Mouse (Mus musculus): ENCODE results near the gene Trabd2b. TPM values are rescaled to one million over a fixed set of nuclear protein-coding genes. Genes with fewer than 3 reads are reported as not detected.
A peak's percentile ranks its signal among the peaks of the same experiment; 100 is the strongest.

Trabd2b gene
- polyA plus RNA-seq, 1 experiment from 2014 or later = 0.65 TPM

DNA sequence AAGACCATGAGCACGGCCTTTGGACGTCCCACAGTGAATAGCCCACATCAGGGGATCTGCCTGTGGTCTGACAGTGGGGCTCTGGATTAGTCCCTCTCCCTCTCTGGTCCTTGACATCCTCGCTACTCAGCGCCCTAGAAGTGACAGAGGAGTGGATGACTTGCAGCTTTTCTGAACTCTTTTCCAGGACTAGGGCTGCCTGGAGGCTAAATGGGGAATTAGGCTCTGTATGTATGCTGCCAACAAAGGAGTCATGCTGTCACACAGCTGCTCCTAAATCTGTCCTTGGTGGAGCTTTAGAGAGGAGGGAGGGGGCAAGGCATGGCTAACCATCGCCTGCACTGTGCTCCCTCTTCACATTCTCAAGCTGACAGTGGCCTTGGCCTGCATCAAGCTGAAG, 53.1 kb downstream of the Trabd2b start:
- H3K9ac ChIP-seq = no peak overlapping the region
- H3K4me2 ChIP-seq = no peak overlapping the region
- 20% methylated on average over 5 of the region's 5 CpGs for WGBS
- H3K36me3 ChIP-seq (replicated peaks) = no peaks in the 10 kb centered on the region
- no peaks in the 10 kb centered on the region for H3K27me3 ChIP-seq (replicated peaks)
- H3K4me3 ChIP-seq = no peak overlapping the region
- no peak overlapping the region for H3K27ac ChIP-seq
- no peaks in the 10 kb centered on the region for H3K9me3 ChIP-seq
- ATAC-seq (replicated peaks) = peak; percentile 14; the same call in 1 of the 2 replicates
- H3K4me1 ChIP-seq = no peaks in the 10 kb centered on the region

GRCm38 (mm10) chr4:114460401-114460800, 53.9 kb downstream of the Trabd2b start:
- Histone ChIP-seq H3K27me3 (replicated peaks) (no peaks in the 10 kb centered on the region), H3K9ac (no peak overlapping the region), H3K4me3 (no peak overlapping the region), H3K9me3 (no peaks in the 10 kb centered on the region), H3K4me2 (no peak overlapping the region), H3K4me1 (no peaks in the 10 kb centered on the region), H3K27ac (no peak overlapping the region), H3K36me3 (replicated peaks) (no peaks in the 10 kb centered on the region)
- 76% methylated on average over 5 of the region's 5 CpGs for WGBS
- no peak for ATAC-seq (replicated peaks)

DNA sequence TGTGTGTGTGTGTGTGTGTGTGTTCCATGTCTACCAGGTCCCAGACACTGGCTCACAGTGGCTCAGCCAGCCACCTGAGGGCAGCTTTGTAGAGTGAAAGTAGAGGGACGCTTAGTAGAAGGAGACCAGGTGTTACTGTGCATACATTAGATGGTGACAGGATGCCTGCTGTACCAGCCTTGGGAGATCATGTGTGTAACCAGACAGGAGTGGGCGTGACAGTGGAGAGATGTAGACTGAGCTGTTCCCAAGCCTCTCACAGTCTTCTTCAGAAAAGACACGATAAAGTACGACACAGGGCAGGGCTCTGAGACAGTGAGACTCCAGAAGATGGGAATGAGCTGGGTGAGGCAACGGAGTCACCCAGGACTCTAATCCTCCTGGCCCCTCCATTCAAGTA, 54.6 kb downstream of the Trabd2b start:
- H3K36me3 ChIP-seq (replicated peaks) = no peaks in the 10 kb centered on the region
- H3K27ac ChIP-seq = no peak overlapping the region
- H3K4me3 ChIP-seq = no peak overlapping the region
- H3K4me2 ChIP-seq = no peak overlapping the region
- ATAC-seq (replicated peaks) = no peak
- no peaks in the 10 kb centered on the region for H3K9me3 ChIP-seq
- H3K9ac ChIP-seq = no peak overlapping the region
- H3K4me1 ChIP-seq = no peaks in the 10 kb centered on the region
- no peaks in the 10 kb centered on the region for H3K27me3 ChIP-seq (replicated peaks)
- WGBS = 63% methylated on average over 5 of the region's 5 CpGs

DNA sequence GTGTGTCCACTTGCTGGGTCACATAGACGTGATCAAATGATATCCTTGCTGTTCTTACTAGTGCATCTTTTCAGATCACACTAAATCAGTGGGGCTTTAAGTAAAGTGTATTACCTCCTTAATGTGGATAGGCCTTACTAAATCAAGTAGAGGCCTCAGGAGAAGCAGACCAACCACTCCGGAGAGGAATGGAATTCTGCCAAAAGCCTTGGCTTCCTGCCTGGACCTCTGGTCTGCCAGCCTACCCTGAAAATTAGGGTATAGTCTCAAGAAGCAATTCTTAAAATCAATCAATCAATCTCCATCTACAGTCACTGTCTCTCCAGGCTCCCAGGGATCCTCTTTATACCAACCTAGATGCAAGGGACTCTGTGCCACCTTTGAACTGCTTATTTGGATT, 59.1 kb downstream of the Trabd2b start:
- no peaks in the 10 kb centered on the region for H3K27me3 ChIP-seq (replicated peaks)
- ATAC-seq (replicated peaks) = no peak
- WGBS = 55% methylated on average over 2 of the region's 2 CpGs

GRCm38 (mm10) chr4:114467371-114468094, 61.0 kb downstream of the Trabd2b start:
- Histone ChIP-seq H3K27me3 (replicated peaks) (no peaks in the 10 kb centered on the region), H3K9me3 (no peaks in the 10 kb centered on the region), H3K4me3 (no peak overlapping the region), H3K36me3 (replicated peaks) (no peaks in the 10 kb centered on the region), H3K4me1 (peaks cover 2% of the 10 kb centered on the region; the same call in 1 of the 2 replicates), H3K9ac (no peak overlapping the region), H3K4me2 (no peak overlapping the region), H3K27ac (no peak overlapping the region)
- 50% methylated on average over 6 of the region's 6 CpGs for WGBS
- ATAC-seq (replicated peaks) = no peak; the same call in 1 of the 2 replicates

More for the DNA sequence above, 59.1 kb downstream of the Trabd2b start:
- no peak overlapping the region for H3K27ac ChIP-seq
- H3K36me3 ChIP-seq (replicated peaks) = no peaks in the 10 kb centered on the region
- no peaks in the 10 kb centered on the region for H3K9me3 ChIP-seq
- no peak overlapping the region for H3K9ac ChIP-seq
- no peak overlapping the region for H3K4me2 ChIP-seq
- H3K4me3 ChIP-seq = no peak overlapping the region
- peaks cover 2% of the 10 kb centered on the region; the same call in 1 of the 2 replicates for H3K4me1 ChIP-seq

DNA sequence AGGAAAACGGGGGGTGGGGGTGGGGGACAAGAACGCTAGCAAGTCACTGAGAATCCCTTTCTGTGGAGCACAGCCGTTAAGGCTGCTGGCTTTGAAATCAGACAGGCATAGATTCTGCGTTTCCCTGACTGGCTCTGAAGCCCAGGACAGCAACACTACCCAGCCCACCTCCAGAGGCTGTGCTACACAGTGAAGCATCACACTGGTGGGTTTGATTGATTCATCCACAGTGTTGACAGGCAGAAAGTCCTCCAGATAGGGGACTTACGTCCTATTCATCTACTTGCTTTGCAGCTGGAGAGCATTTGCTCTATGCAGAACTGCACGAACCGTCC, 61.5 kb downstream of the Trabd2b start:
- Histone ChIP-seq H3K27me3 (replicated peaks) (no peaks in the 10 kb centered on the region), H3K9ac (no peak overlapping the region), H3K4me1 (peaks cover 2% of the 10 kb centered on the region; the same call in 1 of the 2 replicates), H3K9me3 (no peaks in the 10 kb centered on the region), H3K27ac (no peak overlapping the region), H3K4me2 (no peak overlapping the region), H3K36me3 (replicated peaks) (no peaks in the 10 kb centered on the region), H3K4me3 (no peak overlapping the region)
- peak; percentile 64 for ATAC-seq (replicated peaks)
- 45% methylated on average over 7 of the region's 7 CpGs for WGBS

GRCm38 (mm10) chr4:114469881-114470280, 63.4 kb downstream of the Trabd2b start:
- no peak overlapping the region for H3K27ac ChIP-seq
- 50% methylated on average over 1 of the region's 1 CpGs for WGBS
- no peak overlapping the region for H3K4me3 ChIP-seq
- no peaks in the 10 kb centered on the region for H3K27me3 ChIP-seq (replicated peaks)
- no peaks in the 10 kb centered on the region for H3K9me3 ChIP-seq
- H3K4me1 ChIP-seq = peaks cover 2% of the 10 kb centered on the region; the same call in 1 of the 2 replicates
- H3K4me2 ChIP-seq = no peak overlapping the region
- no peaks in the 10 kb centered on the region for H3K36me3 ChIP-seq (replicated peaks)
- H3K9ac ChIP-seq = no peak overlapping the region
- no peak for ATAC-seq (replicated peaks)

DNA sequence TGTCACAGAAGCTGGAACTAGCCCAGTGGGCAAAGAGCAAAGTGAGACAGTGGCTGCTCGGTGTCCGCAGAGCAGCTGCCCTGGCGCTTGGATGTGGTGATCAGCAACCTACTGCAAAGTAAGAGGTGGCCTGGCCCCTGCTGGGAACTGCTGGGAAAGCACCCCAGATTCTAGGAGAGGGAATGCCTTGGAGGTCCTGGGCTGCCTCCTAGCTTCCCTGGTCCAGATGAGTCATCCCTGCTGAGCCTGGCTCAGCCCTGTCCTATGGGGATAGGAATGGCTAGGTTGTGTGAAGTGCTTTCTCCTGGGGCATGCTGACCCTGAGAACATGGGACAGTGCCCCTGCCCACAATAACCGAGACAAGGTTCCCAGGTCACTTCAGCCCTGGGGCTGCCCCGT, 65.6 kb downstream of the Trabd2b start:
- Histone ChIP-seq H3K4me3 (no peak overlapping the region), H3K4me2 (no peak overlapping the region), H3K9me3 (no peaks in the 10 kb centered on the region), H3K27me3 (replicated peaks) (no peaks in the 10 kb centered on the region), H3K9ac (no peak overlapping the region), H3K36me3 (replicated peaks) (no peaks in the 10 kb centered on the region), H3K4me1 (peaks cover 5% of the 10 kb centered on the region), H3K27ac (no peak overlapping the region)
- ATAC-seq (replicated peaks) = no peak
- WGBS = 84% methylated on average over 5 of the region's 5 CpGs

GRCm38 (mm10) chr4:114476316-114476715, 69.8 kb downstream of the Trabd2b start:
- Histone ChIP-seq H3K4me1 (peaks cover 5% of the 10 kb centered on the region), H3K9me3 (no peaks in the 10 kb centered on the region), H3K27me3 (replicated peaks) (no peaks in the 10 kb centered on the region), H3K4me3 (no peak overlapping the region), H3K36me3 (replicated peaks) (no peaks in the 10 kb centered on the region), H3K9ac (no peak overlapping the region), H3K27ac (no peak overlapping the region), H3K4me2 (no peak overlapping the region)
- no peak for ATAC-seq (replicated peaks)
- WGBS = 86% methylated on average over 3 of the region's 3 CpGs

- H3K4me2 ChIP-seq = no peak overlapping the region
- H3K27ac ChIP-seq = no peak overlapping the region
Observed at GRCm38 (mm10) chr4:114477082-114477771, 70.7 kb downstream of the Trabd2b start.

GRCm38 (mm10) chr4:114481518-114481917, 75.0 kb downstream of the Trabd2b start:
- no peak for ATAC-seq (replicated peaks)
- H3K27ac ChIP-seq = no peak overlapping the region
- 18% methylated on average over 5 of the region's 5 CpGs for WGBS
- H3K9me3 ChIP-seq = no peaks in the 10 kb centered on the region
- H3K4me1 ChIP-seq = peaks cover 9% of the 10 kb centered on the region
- H3K4me3 ChIP-seq = no peak overlapping the region
- no peak overlapping the region for H3K9ac ChIP-seq
- H3K36me3 ChIP-seq (replicated peaks) = no peaks in the 10 kb centered on the region
- H3K27me3 ChIP-seq (replicated peaks) = no peaks in the 10 kb centered on the region
- H3K4me2 ChIP-seq = no peak overlapping the region

More at GRCm38 (mm10) chr4:114477082-114477771, 70.7 kb downstream of the Trabd2b start:
- H3K36me3 ChIP-seq (replicated peaks) = no peaks in the 10 kb centered on the region
- H3K4me3 ChIP-seq = no peak overlapping the region
- WGBS = 31% methylated on average over 11 of the region's 11 CpGs
- H3K9me3 ChIP-seq = no peaks in the 10 kb centered on the region
- peaks cover 9% of the 10 kb centered on the region for H3K4me1 ChIP-seq
- no peaks in the 10 kb centered on the region for H3K27me3 ChIP-seq (replicated peaks)
- peak; percentile 65 for ATAC-seq (replicated peaks)
- no peak overlapping the region for H3K9ac ChIP-seq

- Histone ChIP-seq H3K9me3 (no peaks in the 10 kb centered on the region), H3K4me1 (peaks cover 4% of the 10 kb centered on the region; the same call in 1 of the 2 replicates), H3K27ac (no peak overlapping the region), H3K4me3 (no peak overlapping the region), H3K4me2 (no peak overlapping the region), H3K9ac (no peak overlapping the region), H3K27me3 (replicated peaks) (no peaks in the 10 kb centered on the region), H3K36me3 (replicated peaks) (no peaks in the 10 kb centered on the region)
- ATAC-seq (replicated peaks) = no peak
- 73% methylated on average over 2 of the region's 2 CpGs for WGBS
Observed at GRCm38 (mm10) chr4:114484173-114484572, 77.6 kb downstream of the Trabd2b start.

DNA sequence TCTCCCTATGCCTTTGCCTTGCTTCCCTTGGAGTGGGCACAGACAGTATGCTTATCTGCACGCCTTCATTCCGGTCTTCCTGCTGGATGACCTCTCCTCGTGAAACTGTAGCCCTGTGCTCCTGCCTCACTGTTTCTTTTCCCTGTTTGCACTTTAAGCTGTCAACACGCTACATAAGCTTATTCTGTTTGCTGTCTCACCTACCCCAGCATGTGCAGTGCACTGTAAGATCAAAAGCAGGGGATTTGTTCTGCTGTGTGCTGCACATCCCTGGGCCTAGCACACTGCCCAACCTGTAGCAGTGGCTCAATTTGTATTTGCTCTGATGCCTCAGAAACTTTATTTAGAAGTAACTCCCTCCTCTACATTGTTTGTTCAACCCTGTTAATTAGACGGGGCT, 79.5 kb downstream of the Trabd2b start:
- H3K27me3 ChIP-seq (replicated peaks) = no peaks in the 10 kb centered on the region
- WGBS = 74% methylated on average over 5 of the region's 5 CpGs
- H3K9ac ChIP-seq = no peak overlapping the region
- H3K9me3 ChIP-seq = no peaks in the 10 kb centered on the region
- no peak overlapping the region for H3K4me3 ChIP-seq
- H3K4me2 ChIP-seq = no peak overlapping the region
- no peaks in the 10 kb centered on the region for H3K36me3 ChIP-seq (replicated peaks)
- no peak for ATAC-seq (replicated peaks)
- H3K27ac ChIP-seq = no peak overlapping the region
- H3K4me1 ChIP-seq = peaks cover 4% of the 10 kb centered on the region; the same call in 1 of the 2 replicates

Data from midbrain, embryonic 15.5 days (tissue).